Mouse (Mus musculus): ENCODE measurements around the gene Satb1. TPM values are rescaled to one million over a fixed set of nuclear protein-coding genes. Genes with fewer than 3 reads are reported as not detected.

The Satb1 gene
- total and polyA plus RNA-seq, 2 experiments: 0.65 to 0.83 TPM

GRCm38 (mm10) chr17:51760997-51761655, 72.0 kb downstream of the Satb1 start:
- no peaks in the 10 kb centered on the region for H3K36me3 ChIP-seq (ENCODE audit: control insufficient read depth, insufficient read depth, low read length)
- DNase-seq (ENCODE audit: extremely low read depth, low read depth, low spot score): no peak
- no peak overlapping the region for H3K4me3 ChIP-seq (ENCODE audit: insufficient read depth, low read depth, low read length)
- H3K79me2 ChIP-seq (ENCODE audit: control insufficient read depth, insufficient read depth, low read length): no peaks in the 10 kb centered on the region
- no peaks in the 10 kb centered on the region for H3K27me3 ChIP-seq (ENCODE audit: control insufficient read depth, insufficient read depth, low read length)
- WGBS: 87% methylated on average over 17 of the region's 17 CpGs
- H3K4me1 ChIP-seq (ENCODE audit: control insufficient read depth, insufficient read depth, low read length): no peaks in the 10 kb centered on the region
- TF ChIP-seq POLR2A (IDR thresholded peaks at IDR 0.05; ENCODE audit: extremely low read depth, insufficient read depth, low read length) (no peak), CTCF (IDR thresholded peaks at IDR 0.05; ENCODE audit: low read depth, low read length) (no peak)
- no peak overlapping the region for H3K9ac ChIP-seq (ENCODE audit: low read depth, low read length)
- no peak overlapping the region for H3K27ac ChIP-seq (replicated peaks; ENCODE audit: insufficient read depth, low read depth, low read length)

GRCm38 (mm10) chr17:51760251-51760887, 72.7 kb downstream of the Satb1 start:
- Histone ChIP-seq H3K4me3 (ENCODE audit: insufficient read depth, low read depth, low read length) (no peak overlapping the region), H3K4me1 (ENCODE audit: control insufficient read depth, insufficient read depth, low read length) (no peaks in the 10 kb centered on the region), H3K27me3 (ENCODE audit: control insufficient read depth, insufficient read depth, low read length) (no peaks in the 10 kb centered on the region), H3K27ac (replicated peaks; ENCODE audit: insufficient read depth, low read depth, low read length) (no peak overlapping the region), H3K9ac (ENCODE audit: low read depth, low read length) (no peak overlapping the region), H3K36me3 (ENCODE audit: control insufficient read depth, insufficient read depth, low read length) (no peaks in the 10 kb centered on the region), H3K79me2 (ENCODE audit: control insufficient read depth, insufficient read depth, low read length) (no peaks in the 10 kb centered on the region)
- no peak for TF ChIP-seq CTCF (IDR thresholded peaks at IDR 0.05; ENCODE audit: low read depth, low read length)
- no peak for TF ChIP-seq POLR2A (IDR thresholded peaks at IDR 0.05; ENCODE audit: extremely low read depth, insufficient read depth, low read length)
- no peak for DNase-seq (ENCODE audit: extremely low read depth, low read depth, low spot score)
- 86% methylated on average over 17 of the region's 17 CpGs for WGBS

GRCm38 (mm10) chr17:51759509-51759908, 73.6 kb downstream of the Satb1 start:
- TF ChIP-seq CTCF (IDR thresholded peaks at IDR 0.05; ENCODE audit: low read depth, low read length) (no peak), POLR2A (IDR thresholded peaks at IDR 0.05; ENCODE audit: extremely low read depth, insufficient read depth, low read length) (no peak)
- Histone ChIP-seq H3K27ac (replicated peaks; ENCODE audit: insufficient read depth, low read depth, low read length) (no peak overlapping the region), H3K4me3 (ENCODE audit: insufficient read depth, low read depth, low read length) (no peak overlapping the region), H3K4me1 (ENCODE audit: control insufficient read depth, insufficient read depth, low read length) (no peaks in the 10 kb centered on the region), H3K79me2 (ENCODE audit: control insufficient read depth, insufficient read depth, low read length) (no peaks in the 10 kb centered on the region), H3K9ac (ENCODE audit: low read depth, low read length) (no peak overlapping the region), H3K27me3 (ENCODE audit: control insufficient read depth, insufficient read depth, low read length) (no peaks in the 10 kb centered on the region), H3K36me3 (ENCODE audit: control insufficient read depth, insufficient read depth, low read length) (no peaks in the 10 kb centered on the region)
- DNase-seq (ENCODE audit: extremely low read depth, low read depth, low spot score): no peak
- WGBS: 81% methylated on average over 4 of the region's 4 CpGs

- no peak for DNase-seq (ENCODE audit: extremely low read depth, low read depth, low spot score)
- H3K27me3 ChIP-seq (ENCODE audit: control insufficient read depth, insufficient read depth, low read length): no peaks in the 10 kb centered on the region
- no peak overlapping the region for H3K4me3 ChIP-seq (ENCODE audit: insufficient read depth, low read depth, low read length)
- no peaks in the 10 kb centered on the region for H3K36me3 ChIP-seq (ENCODE audit: control insufficient read depth, insufficient read depth, low read length)
- H3K27ac ChIP-seq (replicated peaks; ENCODE audit: insufficient read depth, low read depth, low read length): no peak overlapping the region
- no peak for TF ChIP-seq POLR2A (IDR thresholded peaks at IDR 0.05; ENCODE audit: extremely low read depth, insufficient read depth, low read length)
- TF ChIP-seq CTCF (IDR thresholded peaks at IDR 0.05; ENCODE audit: low read depth, low read length): no peak
- no peaks in the 10 kb centered on the region for H3K79me2 ChIP-seq (ENCODE audit: control insufficient read depth, insufficient read depth, low read length)
- H3K4me1 ChIP-seq (ENCODE audit: control insufficient read depth, insufficient read depth, low read length): no peaks in the 10 kb centered on the region
- no peak overlapping the region for H3K9ac ChIP-seq (ENCODE audit: low read depth, low read length)
- WGBS: 85% methylated on average over 4 of the region's 4 CpGs
Measured at GRCm38 (mm10) chr17:51752142-51752541, 80.9 kb downstream of the Satb1 start.

- 88% methylated on average over 9 of the region's 9 CpGs for WGBS
Measured at GRCm38 (mm10) chr17:51747204-51747603, 85.9 kb downstream of the Satb1 start.

GRCm38 (mm10) chr17:51742502-51742901, 90.6 kb downstream of the Satb1 start:
- Histone ChIP-seq H3K36me3 (ENCODE audit: control insufficient read depth, insufficient read depth, low read length) (no peaks in the 10 kb centered on the region), H3K9ac (ENCODE audit: low read depth, low read length) (no peak overlapping the region), H3K79me2 (ENCODE audit: control insufficient read depth, insufficient read depth, low read length) (no peaks in the 10 kb centered on the region), H3K27ac (replicated peaks; ENCODE audit: insufficient read depth, low read depth, low read length) (no peak overlapping the region), H3K27me3 (ENCODE audit: control insufficient read depth, insufficient read depth, low read length) (no peaks in the 10 kb centered on the region), H3K4me3 (ENCODE audit: insufficient read depth, low read depth, low read length) (no peak overlapping the region), H3K4me1 (ENCODE audit: control insufficient read depth, insufficient read depth, low read length) (no peaks in the 10 kb centered on the region)
- DNase-seq (ENCODE audit: extremely low read depth, low read depth, low spot score): no peak
- TF ChIP-seq CTCF (IDR thresholded peaks at IDR 0.05; ENCODE audit: low read depth, low read length): no peak
- TF ChIP-seq POLR2A (IDR thresholded peaks at IDR 0.05; ENCODE audit: extremely low read depth, insufficient read depth, low read length): no peak
- 77% methylated on average over 10 of the region's 10 CpGs for WGBS

More at GRCm38 (mm10) chr17:51747204-51747603, 85.9 kb downstream of the Satb1 start:
- TF ChIP-seq CTCF (IDR thresholded peaks at IDR 0.05; ENCODE audit: low read depth, low read length): no peak
- TF ChIP-seq POLR2A (IDR thresholded peaks at IDR 0.05; ENCODE audit: extremely low read depth, insufficient read depth, low read length): no peak
- DNase-seq (ENCODE audit: extremely low read depth, low read depth, low spot score): no peak
- Histone ChIP-seq H3K27ac (replicated peaks; ENCODE audit: insufficient read depth, low read depth, low read length) (no peak overlapping the region), H3K36me3 (ENCODE audit: control insufficient read depth, insufficient read depth, low read length) (no peaks in the 10 kb centered on the region), H3K9ac (ENCODE audit: low read depth, low read length) (no peak overlapping the region), H3K27me3 (ENCODE audit: control insufficient read depth, insufficient read depth, low read length) (no peaks in the 10 kb centered on the region), H3K4me1 (ENCODE audit: control insufficient read depth, insufficient read depth, low read length) (no peaks in the 10 kb centered on the region), H3K79me2 (ENCODE audit: control insufficient read depth, insufficient read depth, low read length) (no peaks in the 10 kb centered on the region), H3K4me3 (ENCODE audit: insufficient read depth, low read depth, low read length) (no peak overlapping the region)
